Mouse (Mus musculus) c-Kit-positive CD71-positive TER-119-negative erythroid progenitor cells, embryonic 14.5 days (primary cell): ENCODE results near the gene Orm3.

ENCODE experiments used
- DNase-seq: peaks from one replicate; pipeline ENCODE4 v3.0.0-alpha.2; 2013; ENCODE audit warnings: low read depth

The Orm3 gene

GRCm38 (mm10) chr4:63370897-63371296, 14.9 kb downstream of the Orm3 start:
- DNase-seq, result no peak

GRCm38 (mm10) chr4:63371890-63372289, 15.9 kb downstream of the Orm3 start:
- DNase-seq, result peak; percentile 64

GRCm38 (mm10) chr4:63373404-63373803, 17.4 kb downstream of the Orm3 start:
- DNase-seq, result no peak

GRCm38 (mm10) chr4:63374331-63374730, 18.4 kb downstream of the Orm3 start:
- peak; percentile 78 for DNase-seq

GRCm38 (mm10) chr4:63375367-63375766, 19.4 kb downstream of the Orm3 start:
- no peak for DNase-seq

GRCm38 (mm10) chr4:63377483-63377882, 21.5 kb downstream of the Orm3 start:
- DNase-seq, result no peak

- no peak for DNase-seq
Observed at GRCm38 (mm10) chr4:63382676-63383369, 26.9 kb downstream of the Orm3 start.

- DNase-seq, result no peak
Observed at GRCm38 (mm10) chr4:63383474-63383873, 27.5 kb downstream of the Orm3 start.

GRCm38 (mm10) chr4:63384262-63384661, 28.3 kb downstream of the Orm3 start:
- DNase-seq, result no peak

- DNase-seq, result no peak
Observed at GRCm38 (mm10) chr4:63385253-63385652, 29.3 kb downstream of the Orm3 start.

- DNase-seq, result no peak
Observed at GRCm38 (mm10) chr4:63385784-63386183, 29.8 kb downstream of the Orm3 start.

GRCm38 (mm10) chr4:63388029-63388428, 32.1 kb downstream of the Orm3 start:
- no peak for DNase-seq

GRCm38 (mm10) chr4:63389121-63389886, 33.3 kb downstream of the Orm3 start:
- no peak for DNase-seq

GRCm38 (mm10) chr4:63389887-63390528, 34.0 kb downstream of the Orm3 start:
- no peak for DNase-seq

- DNase-seq, result no peak
Observed at GRCm38 (mm10) chr4:63391322-63391721, 35.4 kb downstream of the Orm3 start.

GRCm38 (mm10) chr4:63397981-63398537, 42.1 kb downstream of the Orm3 start:
- no peak for DNase-seq

- DNase-seq, result no peak
Observed at GRCm38 (mm10) chr4:63398854-63399609, 43.1 kb downstream of the Orm3 start.

- no peak for DNase-seq
Observed at GRCm38 (mm10) chr4:63399691-63400270, 43.8 kb downstream of the Orm3 start.

GRCm38 (mm10) chr4:63400541-63401306, 44.8 kb downstream of the Orm3 start:
- DNase-seq, result no peak

GRCm38 (mm10) chr4:63401620-63402019, 45.7 kb downstream of the Orm3 start:
- DNase-seq, result no peak

- no peak for DNase-seq
Observed at GRCm38 (mm10) chr4:63402056-63402455, 46.1 kb downstream of the Orm3 start.
